Mouse (Mus musculus) cerebellum, postnatal 14 days (tissue): ENCODE data around the gene Atxn3.
"Not testable (repeated sequence)": the region's sequence is repeated elsewhere in the genome, so short reads cannot be mapped to it uniquely, and the experiment has no call there.

Experiments used
- DNase-seq, 2 experiments: peaks; one replicate each; pipeline ENCODE4 v3.0.0; 2021; ENCODE audit warnings: mixed read lengths in 2 of 2

Gene Atxn3

GRCm38 (mm10) chr12:101957079-101957941, 736 bp downstream of the Atxn3 start:
- no peak for DNase-seq

DNA sequence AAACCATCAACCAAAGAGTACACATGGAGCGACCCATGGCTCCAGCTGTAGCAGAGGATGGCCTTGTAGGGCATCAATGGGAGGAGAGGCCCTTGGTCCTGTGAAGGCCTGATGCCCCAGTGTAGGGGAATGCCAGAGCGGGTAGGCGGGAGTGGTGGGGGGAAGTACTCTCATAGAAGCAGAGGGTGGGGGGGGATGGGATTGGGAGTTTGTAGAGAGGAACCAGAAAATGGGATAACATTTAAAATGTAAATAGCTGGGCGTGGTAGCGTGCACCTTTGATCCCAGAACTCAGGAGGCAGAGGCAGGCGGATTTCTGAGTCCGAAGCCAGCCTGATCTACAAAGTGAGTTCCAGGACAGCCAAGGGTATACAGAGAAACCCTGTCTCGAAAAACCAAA, 2.2 kb downstream of the Atxn3 start:
- not testable (repeated sequence) for DNase-seq

GRCm38 (mm10) chr12:101948801-101949200, 9.2 kb downstream of the Atxn3 start:
- DNase-seq = no peak

- no peak for DNase-seq
Measured at GRCm38 (mm10) chr12:101947986-101948385, 10.1 kb downstream of the Atxn3 start.

GRCm38 (mm10) chr12:101937572-101937971, 20.5 kb downstream of the Atxn3 start:
- no peak for DNase-seq

GRCm38 (mm10) chr12:101935223-101935622, 22.8 kb downstream of the Atxn3 start:
- no peak for DNase-seq

DNA sequence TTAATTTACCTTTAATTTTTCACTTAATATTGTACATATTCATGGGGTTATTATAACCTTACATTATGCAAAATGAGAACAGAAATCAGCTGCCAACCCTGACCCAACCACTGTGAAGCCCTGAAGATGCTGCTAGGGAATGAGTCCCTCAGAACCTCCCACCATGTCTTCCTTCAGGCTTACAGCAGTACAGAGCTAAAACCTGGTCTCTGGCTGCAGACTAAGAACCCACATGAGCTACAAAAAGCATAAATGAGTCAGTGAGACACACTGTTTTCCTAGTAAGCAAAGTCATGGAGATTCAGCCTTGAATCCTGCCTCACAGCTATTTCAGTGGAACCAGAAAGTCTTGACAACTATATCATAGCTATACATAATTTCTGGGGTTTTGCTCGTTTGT, 29.6 kb downstream of the Atxn3 start:
- no peak for DNase-seq

- no peak for DNase-seq
Measured at GRCm38 (mm10) chr12:101922313-101922712, 35.7 kb downstream of the Atxn3 start.

DNA sequence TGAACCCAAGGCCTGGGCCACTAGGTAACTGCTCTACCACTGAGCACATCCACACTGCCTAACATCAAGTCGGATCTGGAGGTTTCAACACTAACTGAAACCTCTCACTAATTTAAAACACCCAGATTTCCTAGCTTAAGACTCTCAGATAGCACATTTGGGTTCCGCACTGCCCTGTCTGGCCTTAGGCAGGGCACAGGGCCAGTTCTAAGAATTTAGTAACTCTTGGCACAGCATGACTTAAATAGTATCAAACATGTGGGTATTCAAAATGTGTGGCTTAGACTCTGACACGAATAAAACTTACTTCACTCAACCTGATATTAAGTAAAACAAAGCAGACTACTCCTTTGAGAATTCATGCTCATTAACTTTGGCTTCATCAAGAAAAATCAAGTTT, 38.2 kb downstream of the Atxn3 start:
- DNase-seq = no peak

- DNase-seq = no peak
Measured at GRCm38 (mm10) chr12:101917165-101917564, 40.9 kb downstream of the Atxn3 start.

- DNase-seq = peak; percentile 92
Measured at GRCm38 (mm10) chr12:101912626-101913490, 45.2 kb downstream of the Atxn3 start, which contains the start of gene Trip11. TSS of gene Trip11 (minus strand) at chr12:101913267.

DNA sequence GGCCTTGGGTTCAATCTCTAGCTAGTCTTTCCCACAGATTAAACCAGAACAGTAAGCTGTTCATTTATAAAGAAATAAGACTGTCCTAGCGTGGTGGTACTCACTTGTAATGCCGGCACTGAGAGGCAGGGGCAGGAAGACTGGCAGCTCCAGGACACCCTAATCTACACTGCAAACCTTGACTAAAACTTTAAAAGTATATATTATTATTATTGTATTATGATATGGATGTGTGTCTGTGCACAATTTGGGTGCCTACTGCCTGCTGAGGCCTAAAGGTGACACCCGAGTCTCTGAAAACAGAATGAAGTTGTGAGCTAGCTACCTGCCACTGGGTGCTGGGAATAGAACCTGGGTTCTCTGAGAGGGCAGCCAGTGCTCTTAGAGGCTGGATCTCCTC, 46.7 kb downstream of the Atxn3 start:
- no peak for DNase-seq

- DNase-seq = no peak
Measured at GRCm38 (mm10) chr12:101910360-101910759, 47.7 kb downstream of the Atxn3 start.

DNA sequence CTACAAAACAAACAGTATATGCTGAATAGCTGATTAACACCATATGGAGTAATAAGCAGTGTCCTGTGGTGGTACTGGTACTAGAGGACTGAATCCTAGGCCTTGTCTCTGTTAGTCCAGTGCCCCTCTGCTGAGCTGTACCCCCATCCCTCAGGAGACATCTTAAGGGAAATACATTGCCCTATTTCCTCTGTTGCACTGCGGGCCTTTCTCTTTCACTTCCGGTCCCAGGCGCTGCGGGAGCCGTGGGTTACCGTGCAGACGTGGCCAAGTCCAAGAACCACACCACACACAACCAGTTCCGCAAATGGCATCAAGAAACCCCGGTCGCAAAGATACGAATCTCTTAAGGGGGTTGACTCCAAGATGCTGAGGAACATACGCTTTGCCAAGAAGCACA, 52.2 kb downstream of the Atxn3 start:
- DNase-seq = no peak

- DNase-seq = no peak
Measured at GRCm38 (mm10) chr12:101904906-101905305, 53.1 kb downstream of the Atxn3 start.

DNA sequence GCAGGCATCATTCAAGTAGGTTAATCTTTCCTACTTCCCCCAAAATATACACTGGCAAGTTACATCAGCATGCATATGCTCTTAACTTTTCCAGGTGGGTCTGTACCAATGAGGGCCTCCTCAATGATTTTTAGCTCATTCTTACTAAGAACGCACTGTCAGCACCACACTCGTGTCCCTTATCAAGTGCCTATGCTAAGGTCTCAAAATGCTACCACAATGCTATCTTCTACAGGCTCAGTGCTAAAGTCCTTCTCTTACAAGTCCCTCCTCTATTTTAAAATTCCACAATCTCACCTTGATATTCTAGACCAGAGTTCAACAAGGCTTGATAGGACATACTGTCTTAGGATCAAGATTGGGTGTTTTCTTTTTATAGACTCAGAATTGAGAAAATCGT, 53.9 kb downstream of the Atxn3 start:
- DNase-seq = no peak

DNA sequence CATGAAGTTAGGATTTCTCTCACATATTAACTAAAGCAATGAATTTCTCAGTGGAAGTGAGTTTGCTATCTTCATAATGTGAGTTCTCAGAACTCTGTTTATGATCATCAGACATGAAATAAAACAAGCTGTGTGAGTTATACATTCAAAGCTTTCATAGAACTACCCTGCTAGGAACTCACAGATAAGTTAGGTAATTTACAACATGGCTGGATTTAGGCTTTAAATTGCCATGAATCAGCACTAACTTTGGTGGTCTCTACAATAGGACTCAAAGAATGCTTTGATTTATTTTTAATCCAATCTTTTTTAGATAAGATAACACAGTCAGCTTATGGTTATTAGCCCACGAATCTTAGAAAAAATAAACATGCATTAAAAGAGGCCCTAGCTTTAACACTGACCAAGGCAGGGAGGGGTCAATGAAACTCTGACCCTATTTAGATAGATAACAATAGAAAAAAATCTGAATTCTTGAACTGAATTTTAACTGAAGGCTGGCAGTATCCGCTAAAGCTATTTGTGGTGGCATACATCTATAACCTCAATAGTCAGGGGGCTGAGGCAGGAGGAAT, 58.3 kb downstream of the Atxn3 start:
- DNase-seq = no peak

DNA sequence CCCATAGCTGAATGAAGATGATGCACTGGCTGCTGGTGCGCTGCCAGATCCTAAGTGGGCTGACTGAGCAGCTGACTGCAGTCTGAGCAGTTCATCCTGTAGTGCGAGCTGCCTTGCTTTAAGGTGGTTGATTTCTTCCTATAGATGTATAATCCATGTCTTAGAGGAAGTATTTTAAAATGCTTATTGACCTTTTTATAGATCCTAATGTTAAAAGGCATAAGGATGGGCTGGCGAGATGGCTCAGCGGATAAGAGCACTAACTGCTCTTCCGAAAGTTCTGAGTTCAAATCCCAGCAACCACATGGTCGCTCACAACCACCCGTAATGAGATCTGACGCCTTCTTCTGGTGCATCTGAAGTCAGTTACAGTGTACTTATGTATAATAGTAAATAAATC, 59.1 kb downstream of the Atxn3 start:
- DNase-seq = no peak

GRCm38 (mm10) chr12:101897113-101897512, 60.9 kb downstream of the Atxn3 start:
- no peak for DNase-seq

DNA sequence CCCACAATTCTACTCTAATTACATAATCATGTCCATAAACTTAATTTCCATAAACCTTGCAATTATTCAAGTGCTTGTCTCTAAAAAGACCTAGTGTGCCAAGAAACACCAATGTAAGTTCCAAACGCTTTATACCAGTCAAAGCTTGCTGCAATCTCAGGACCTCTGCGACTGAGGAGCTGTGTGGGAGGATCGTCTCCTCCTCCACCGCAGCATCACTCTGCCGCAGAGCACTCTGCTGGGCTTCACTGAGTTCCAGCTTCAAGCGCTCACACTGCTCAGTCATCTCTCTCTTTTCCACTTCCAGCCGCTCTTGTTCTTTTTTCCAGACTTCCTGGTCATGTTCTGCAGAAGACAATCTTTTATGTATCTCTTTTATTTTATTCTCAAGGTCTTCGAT, 64.8 kb downstream of the Atxn3 start:
- no peak for DNase-seq

GRCm38 (mm10) chr12:101892832-101893231, 65.2 kb downstream of the Atxn3 start:
- no peak for DNase-seq

GRCm38 (mm10) chr12:101891066-101891465, 67.0 kb downstream of the Atxn3 start:
- DNase-seq = no peak

DNA sequence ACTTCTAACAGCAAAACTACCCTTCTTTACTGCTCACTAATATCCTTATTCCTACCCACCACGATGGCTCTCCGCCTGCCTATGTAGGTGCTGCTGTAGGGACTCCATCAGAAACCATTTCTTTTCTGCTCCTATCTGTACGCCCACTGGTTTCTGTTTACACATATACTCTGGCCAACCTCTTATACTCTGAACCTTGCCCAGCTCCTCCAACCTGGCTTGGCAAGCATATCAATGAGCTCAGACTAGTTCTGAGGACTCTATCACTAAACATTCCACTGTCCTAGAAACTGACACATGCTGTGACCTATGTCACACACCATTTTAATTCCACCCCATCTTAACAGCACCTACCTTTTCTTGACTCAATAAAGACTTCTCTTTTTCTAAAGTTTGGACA, 68.7 kb downstream of the Atxn3 start:
- no peak for DNase-seq
